Mouse (Mus musculus) neural tube, embryonic 11.5 days (tissue): Measurements from ENCODE around the gene Tnks1bp1. TPM values are rescaled to one million over a fixed set of nuclear protein-coding genes. Genes with fewer than 3 reads are reported as not detected.

Experiments used
- ATAC-seq: fragments of 200-750 bp; cut with Nextera tagmentation; 2 replicates; pipeline ENCODE4 v1.8.0; 2017; ENCODE audit warnings: moderate number of reproducible peaks, mild to moderate bottlenecking, moderate TSS enrichment, moderate library complexity; ENCODE audit not compliant: insufficient read depth, low FRiP score, low TSS enrichment
- DNase-seq: peaks from one replicate; pipeline ENCODE4 v3.0.0-alpha.2; 2015; ENCODE audit warnings: low spot score
- H3K27ac ChIP-seq: fragments of 300-500 bp; sonication (generic); 2 replicates; pipeline ENCODE4 v1.5.1; 2014; ENCODE audit warnings: low read depth, mild to moderate bottlenecking, low read length
- H3K27me3 ChIP-seq: fragments of 300-500 bp; sonication (generic); 2 replicates; pipeline ENCODE4 v1.6.1; 2014; ENCODE audit warnings: mild to moderate bottlenecking, low read length, mixed read lengths; ENCODE audit not compliant: control insufficient read depth, insufficient read depth
- H3K36me3 ChIP-seq: fragments of 300-500 bp; sonication (generic); 2 replicates; pipeline ENCODE4 v1.6.1; 2014; ENCODE audit warnings: mild to moderate bottlenecking, low read length, moderate library complexity, mixed read lengths; ENCODE audit not compliant: control insufficient read depth, insufficient read depth
- H3K4me1 ChIP-seq: fragments of 300-500 bp; sonication (generic); 2 replicates; pipeline ENCODE4 v1.6.1; 2014; ENCODE audit warnings: low read length, mixed read lengths; ENCODE audit not compliant: control insufficient read depth, insufficient read depth
- H3K4me2 ChIP-seq: fragments of 300-500 bp; sonication (generic); 2 replicates; pipeline ENCODE4 v1.6.1; 2014; ENCODE audit warnings: low read depth, mild to moderate bottlenecking, moderate library complexity
- H3K4me3 ChIP-seq: fragments of 300-500 bp; sonication (generic); 2 replicates; pipeline ENCODE4 v1.5.1; 2014; ENCODE audit warnings: low read depth, low read length
- H3K9ac ChIP-seq: fragments of 300-500 bp; sonication (generic); 2 replicates; pipeline ENCODE4 v1.6.1; 2014; ENCODE audit warnings: mild to moderate bottlenecking, low read length
- H3K9me3 ChIP-seq: fragments of 300-500 bp; sonication (generic); 2 replicates; pipeline ENCODE4 v1.6.1; 2016; ENCODE audit warnings: low read length; ENCODE audit not compliant: control insufficient read depth
- WGBS: fragments of 180-500 bp; shearing (Covaris S2); extraction: QIAGEN DNeasy Blood & Tissue Kit; methylation state at CpG from one replicate; pipeline ENCODE4 v1.1.7; 2014; 5-methylcytosine and 5-hydroxymethylcytosine counted together
- polyA plus RNA-seq: library from polyadenylated mRNA; unstranded; fragments of >200 nt; fragmentation: Nextera tagmentation; extraction: Ambion mirVana; gene quantifications from 2 replicates; pipeline ENCODE4 v1.2.1, GENCODE M21; 2014

The Tnks1bp1 gene
- polyA plus RNA-seq, 1 experiment from 2014 or later = 5.8 TPM

DNA sequence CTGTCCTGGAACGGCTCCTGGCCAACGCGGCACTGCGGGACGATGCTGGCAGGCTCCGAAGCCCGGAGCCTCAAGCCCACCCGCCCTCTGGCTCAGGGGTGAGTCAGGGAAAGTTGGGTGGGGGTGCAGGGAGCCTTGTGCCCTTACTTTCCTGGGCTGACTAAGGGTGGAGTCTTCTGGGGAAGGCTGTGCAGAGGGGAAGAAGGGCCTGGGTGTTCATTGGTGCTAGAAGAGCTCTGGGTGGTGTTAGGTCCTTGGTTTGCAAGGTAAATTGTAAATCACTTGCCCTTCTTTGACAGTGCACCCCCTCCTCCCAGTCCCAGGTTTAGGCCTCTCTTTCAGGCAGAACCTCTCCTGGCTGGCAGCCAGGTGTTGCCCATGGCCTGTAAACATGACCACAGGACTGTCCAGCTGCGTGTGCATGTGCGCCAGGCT, 13.3 kb downstream of the Tnks1bp1 start:
- 28% methylated on average over 10 of the region's 10 CpGs for WGBS
- no peak for ATAC-seq
- no peak for DNase-seq
- no peaks in the 10 kb centered on the region for H3K4me1 ChIP-seq
- peaks cover 20% of the 10 kb centered on the region for H3K36me3 ChIP-seq
- no peak overlapping the region for H3K4me3 ChIP-seq
- H3K27me3 ChIP-seq = no peaks in the 10 kb centered on the region
- no peaks in the 10 kb centered on the region for H3K9me3 ChIP-seq
- peak overlapping the region; percentile 36; the same call in 1 of the 2 replicates for H3K9ac ChIP-seq
- no peak overlapping the region for H3K27ac ChIP-seq
- H3K4me2 ChIP-seq = no peak overlapping the region

- Histone ChIP-seq H3K9ac (no peak overlapping the region), H3K9me3 (no peaks in the 10 kb centered on the region), H3K36me3 (peaks cover 5% of the 10 kb centered on the region), H3K4me1 (no peaks in the 10 kb centered on the region), H3K4me3 (no peak overlapping the region), H3K27me3 (no peaks in the 10 kb centered on the region), H3K4me2 (no peak overlapping the region), H3K27ac (no peak overlapping the region)
- no peak for DNase-seq
- no peak for ATAC-seq
- whole genome bisulfite sequencing = 79% methylated on average over 12 of the region's 12 CpGs
These were observed 17.5 kb downstream of the Tnks1bp1 start for GRCm38 (mm10) chr2:85065141-85065875.

DNA sequence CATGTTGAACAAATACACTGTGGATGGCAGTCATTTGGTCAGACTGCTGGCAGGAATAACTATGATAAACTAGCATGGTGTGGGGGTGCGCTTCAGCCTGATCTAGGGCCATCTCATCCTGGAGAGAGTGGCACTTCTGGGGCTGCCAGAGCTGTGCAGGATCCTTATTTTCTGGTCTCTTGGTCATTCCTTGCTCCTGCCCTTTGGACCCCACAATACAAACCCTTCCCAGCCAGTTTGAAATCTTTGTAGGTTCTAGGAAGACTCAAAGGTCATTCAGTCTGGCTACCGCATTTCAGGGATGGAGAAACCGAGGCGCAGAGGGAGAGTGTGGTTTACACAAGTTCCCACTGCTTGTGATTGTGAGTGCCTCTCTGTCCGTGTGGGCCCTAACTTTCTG, 19.1 kb downstream of the Tnks1bp1 start:
- 92% methylated on average over 5 of the region's 5 CpGs for WGBS
- H3K4me2 ChIP-seq = no peak overlapping the region
- H3K27me3 ChIP-seq = no peaks in the 10 kb centered on the region
- H3K9me3 ChIP-seq = no peaks in the 10 kb centered on the region
- H3K27ac ChIP-seq = no peak overlapping the region
- peaks cover 5% of the 10 kb centered on the region for H3K36me3 ChIP-seq
- no peaks in the 10 kb centered on the region for H3K4me1 ChIP-seq
- DNase-seq (peak; percentile 0), ATAC-seq (no peak)
- H3K9ac ChIP-seq = no peak overlapping the region
- H3K4me3 ChIP-seq = no peak overlapping the region

DNA sequence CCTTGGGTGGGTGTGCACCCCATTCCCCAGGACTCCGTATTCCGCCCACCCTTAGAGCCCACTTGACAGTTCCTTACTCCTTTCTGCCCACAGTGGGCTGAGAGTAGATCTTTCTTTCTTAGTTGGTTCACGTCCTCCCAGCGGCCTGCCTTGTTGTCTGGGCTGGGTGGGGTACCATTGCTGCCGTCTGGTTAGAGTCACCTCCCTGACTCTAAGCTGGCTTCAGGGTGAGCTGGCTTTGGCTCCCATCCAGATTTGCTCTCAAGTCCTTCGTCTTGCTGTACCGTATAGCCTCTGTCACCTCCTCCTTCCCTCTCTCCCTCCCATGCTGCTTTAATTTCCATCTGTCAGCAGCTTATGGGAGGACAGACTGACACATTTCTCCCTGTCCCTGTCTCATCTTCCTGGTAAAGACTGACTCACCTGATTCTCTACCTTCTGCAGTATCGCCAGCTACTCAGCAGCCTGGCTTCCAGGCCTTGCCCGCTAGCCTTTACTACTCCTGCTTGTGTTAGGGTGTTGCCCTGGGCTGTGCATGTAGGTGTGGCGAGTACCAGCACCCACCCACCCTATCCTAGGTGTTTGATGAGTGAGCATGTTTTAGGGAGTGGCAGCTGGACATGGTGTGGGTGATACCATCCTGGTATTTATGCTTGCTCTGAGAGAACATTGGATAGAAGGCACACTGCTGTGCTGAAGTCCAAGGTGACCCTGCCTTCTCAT, 20.2 kb downstream of the Tnks1bp1 start:
- Histone ChIP-seq H3K4me2 (no peak overlapping the region), H3K27me3 (no peaks in the 10 kb centered on the region), H3K9me3 (no peaks in the 10 kb centered on the region), H3K9ac (no peak overlapping the region), H3K4me1 (no peaks in the 10 kb centered on the region), H3K27ac (no peak overlapping the region), H3K4me3 (no peak overlapping the region), H3K36me3 (peaks cover 5% of the 10 kb centered on the region)
- DNase-seq = peak; percentile 9
- 88% methylated on average over 10 of the region's 10 CpGs for WGBS
- no peak for ATAC-seq

DNA sequence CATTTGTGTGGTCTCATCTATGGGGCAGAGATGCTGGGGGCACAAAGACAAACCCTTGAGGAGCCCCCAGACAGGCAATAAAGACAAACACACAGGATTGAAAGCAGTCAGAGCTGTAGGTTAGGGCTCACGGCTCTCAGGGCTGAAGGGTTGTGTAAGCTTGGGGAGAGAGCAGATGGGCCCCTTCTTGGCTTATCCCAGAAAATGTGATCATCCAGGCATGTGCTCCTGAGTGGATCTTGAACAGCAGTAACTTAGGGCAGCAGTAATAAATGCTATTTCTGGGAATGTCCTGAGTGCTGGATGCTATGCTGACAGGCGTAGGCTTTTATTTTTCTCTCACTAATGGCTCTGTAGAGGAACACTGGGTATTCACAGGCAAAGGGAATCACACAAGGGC, 20.8 kb downstream of the Tnks1bp1 start:
- Histone ChIP-seq H3K4me1 (no peaks in the 10 kb centered on the region), H3K9ac (no peak overlapping the region), H3K4me3 (no peak overlapping the region), H3K9me3 (no peaks in the 10 kb centered on the region), H3K36me3 (peaks cover 5% of the 10 kb centered on the region), H3K4me2 (no peak overlapping the region), H3K27ac (no peak overlapping the region), H3K27me3 (no peaks in the 10 kb centered on the region)
- no peak for ATAC-seq
- WGBS = 82% methylated on average over 2 of the region's 2 CpGs
- peak; percentile 0 for DNase-seq

GRCm38 (mm10) chr2:85070086-85070485, 22.3 kb downstream of the Tnks1bp1 start:
- Histone ChIP-seq H3K9ac (no peak overlapping the region), H3K36me3 (peaks cover 3% of the 10 kb centered on the region; the same call in 1 of the 2 replicates), H3K4me1 (no peaks in the 10 kb centered on the region), H3K9me3 (no peaks in the 10 kb centered on the region), H3K27ac (no peak overlapping the region), H3K27me3 (no peaks in the 10 kb centered on the region), H3K4me2 (no peak overlapping the region), H3K4me3 (no peak overlapping the region)
- DNase-seq = no peak
- no peak for ATAC-seq
- 67% methylated on average over 15 of the region's 15 CpGs for WGBS

DNA sequence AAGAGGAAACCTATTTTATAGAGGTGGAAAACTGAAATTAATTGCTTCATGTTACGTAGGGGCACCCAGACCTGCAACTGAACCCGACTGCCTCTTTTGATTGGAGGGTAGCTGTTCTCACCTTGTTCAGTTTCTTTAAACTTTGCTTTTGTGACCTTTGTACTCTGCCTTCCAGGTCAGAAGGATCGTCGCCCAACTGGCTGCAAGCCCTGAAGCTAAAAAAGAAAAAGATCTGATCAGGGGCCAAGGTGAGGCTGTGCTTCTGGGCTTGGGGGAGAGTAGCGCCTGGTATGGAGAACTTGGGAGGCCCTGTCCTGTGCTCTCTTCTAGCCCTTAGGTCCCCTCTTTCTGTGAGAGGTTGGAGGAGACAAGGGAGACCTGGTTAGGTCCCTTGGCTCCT, 24.1 kb downstream of the Tnks1bp1 start:
- DNase-seq (no peak), ATAC-seq (no peak)
- peaks cover 3% of the 10 kb centered on the region; the same call in 1 of the 2 replicates for H3K36me3 ChIP-seq
- no peak overlapping the region for H3K4me3 ChIP-seq
- no peaks in the 10 kb centered on the region for H3K9me3 ChIP-seq
- no peaks in the 10 kb centered on the region for H3K4me1 ChIP-seq
- no peak overlapping the region for H3K4me2 ChIP-seq
- H3K9ac ChIP-seq = no peak overlapping the region
- no peaks in the 10 kb centered on the region for H3K27me3 ChIP-seq
- 91% methylated on average over 5 of the region's 5 CpGs for WGBS
- H3K27ac ChIP-seq = no peak overlapping the region

- no peaks in the 10 kb centered on the region for H3K27me3 ChIP-seq
- no peak overlapping the region for H3K9ac ChIP-seq
- no peaks in the 10 kb centered on the region for H3K4me1 ChIP-seq
- no peak overlapping the region for H3K4me2 ChIP-seq
- DNase-seq (peak; percentile 4), ATAC-seq (no peak)
- H3K36me3 ChIP-seq = peaks cover 3% of the 10 kb centered on the region; the same call in 1 of the 2 replicates
- 87% methylated on average over 5 of the region's 5 CpGs for WGBS
- no peak overlapping the region for H3K4me3 ChIP-seq
- H3K9me3 ChIP-seq = no peaks in the 10 kb centered on the region
- H3K27ac ChIP-seq = no peak overlapping the region
These were observed 25.9 kb downstream of the Tnks1bp1 start for GRCm38 (mm10) chr2:85073751-85074150.
